Mouse (Mus musculus) lung, postnatal 10 days (tissue): ENCODE measurements around the gene Cyth4.

Experiments used
- DNase-seq: peaks from one replicate; pipeline ENCODE4 v3.0.0; 2021

Gene Cyth4

GRCm38 (mm10) chr15:78587050-78587994 is 9.5 kb upstream of the Cyth4 start:
- DNase-seq = peak; percentile 89

GRCm38 (mm10) chr15:78588049-78588448 is 8.8 kb upstream of the Cyth4 start:
- DNase-seq = no peak

GRCm38 (mm10) chr15:78588900-78589299 is 7.9 kb upstream of the Cyth4 start:
- DNase-seq = no peak

- DNase-seq = no peak
Observed at GRCm38 (mm10) chr15:78589936-78590335, 6.9 kb upstream of the Cyth4 start.

GRCm38 (mm10) chr15:78590785-78591184 is 6.1 kb upstream of the Cyth4 start:
- DNase-seq = no peak

GRCm38 (mm10) chr15:78591680-78592451 is 5.0 kb upstream of the Cyth4 start:
- peak; percentile 40 for DNase-seq

- DNase-seq = no peak
Observed at GRCm38 (mm10) chr15:78592452-78592968, 4.3 kb upstream of the Cyth4 start.

- DNase-seq = no peak
Observed at GRCm38 (mm10) chr15:78593896-78594425, 2.9 kb upstream of the Cyth4 start.

GRCm38 (mm10) chr15:78594831-78595230 is 2.0 kb upstream of the Cyth4 start:
- peak; percentile 58 for DNase-seq

- DNase-seq = no peak
Observed at GRCm38 (mm10) chr15:78595468-78595867, 1.4 kb upstream of the Cyth4 start.

- DNase-seq = no peak
Observed at GRCm38 (mm10) chr15:78596504-78596903, 343 bp upstream of the Cyth4 start.

- DNase-seq = peak; percentile 51
Observed at GRCm38 (mm10) chr15:78597729-78598128, 882 bp downstream of the Cyth4 start.

GRCm38 (mm10) chr15:78599124-78599523 is 2.3 kb downstream of the Cyth4 start:
- no peak for DNase-seq

- DNase-seq = no peak
Observed at GRCm38 (mm10) chr15:78599529-78600193, 2.8 kb downstream of the Cyth4 start.

GRCm38 (mm10) chr15:78601180-78601579 is 4.3 kb downstream of the Cyth4 start:
- no peak for DNase-seq

- no peak for DNase-seq
Observed at GRCm38 (mm10) chr15:78604255-78604654, 7.4 kb downstream of the Cyth4 start.

GRCm38 (mm10) chr15:78605371-78605791 is 8.5 kb downstream of the Cyth4 start:
- DNase-seq = peak; percentile 31

GRCm38 (mm10) chr15:78606059-78606458 is 9.2 kb downstream of the Cyth4 start:
- DNase-seq = no peak

- DNase-seq = no peak
Observed at GRCm38 (mm10) chr15:78607463-78607862, 10.6 kb downstream of the Cyth4 start.

GRCm38 (mm10) chr15:78610705-78611462 is 14.0 kb downstream of the Cyth4 start:
- no peak for DNase-seq

- no peak for DNase-seq
Observed at GRCm38 (mm10) chr15:78614536-78614935, 17.7 kb downstream of the Cyth4 start.

- no peak for DNase-seq
Observed at GRCm38 (mm10) chr15:78616973-78617372, 20.1 kb downstream of the Cyth4 start.
